Mouse (Mus musculus) lung, adult 2 months (tissue): ENCODE measurements around the gene Tlr9.

ENCODE experiments used
- CTCF ChIP-seq: fragments of 200-500 bp; IDR thresholded peaks from 2 replicates; pipeline ENCODE4 v1.5.1; 2011; ENCODE audit warnings: mild to moderate bottlenecking, low read length, control low read depth; ENCODE audit not compliant: insufficient read depth
- POLR2A ChIP-seq: fragments of 200-500 bp; IDR thresholded peaks from 2 replicates; pipeline ENCODE4 v1.6.1; 2011; ENCODE audit warnings: low read depth, mild to moderate bottlenecking, control low read depth, low read length, borderline replicate concordance; ENCODE audit errors: extremely low read depth

GRCm38 (mm10) chr9:106211680-106212593 is 10.5 kb upstream of the Tlr9 start:
- TF ChIP-seq CTCF (peak; percentile 100), POLR2A (peak; percentile 30; the same call in 1 of the 2 replicates)
